Mouse (Mus musculus): Measurements from ENCODE around the gene Ppard. TPM values are rescaled to one million over a fixed set of nuclear protein-coding genes. Genes with fewer than 3 reads are reported as not detected.

Ppard gene
- polyA plus RNA-seq, 1 experiment, result 18.3 TPM

DNA sequence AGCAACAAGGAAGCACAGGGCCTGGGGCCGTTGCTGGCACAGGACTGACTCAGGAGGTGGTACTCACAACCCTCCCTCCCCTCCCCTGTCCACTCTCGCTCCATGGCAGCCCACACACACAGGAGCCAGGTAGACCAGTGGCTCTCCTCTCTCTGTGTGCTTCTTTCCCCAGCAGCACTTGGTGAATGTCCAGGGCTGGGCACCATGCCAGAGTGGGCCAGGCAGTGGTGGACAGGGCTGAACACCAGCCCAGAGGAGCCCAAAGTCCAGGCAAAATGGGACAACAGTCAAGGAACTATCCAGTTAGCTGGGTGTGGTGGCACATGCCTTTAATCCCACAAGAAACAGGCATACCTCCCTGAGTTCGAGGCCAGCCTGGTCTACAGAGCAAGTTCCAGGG is 57.8 kb downstream of the Ppard start:
- DNase-seq (ENCODE audit: low read depth), result no peak
- TF ChIP-seq CTCF (IDR thresholded peaks at IDR 0.05; ENCODE audit: borderline replicate concordance, extremely low read depth, insufficient read depth, insufficient read length), result no peak
- TF ChIP-seq POLR2A (IDR thresholded peaks at IDR 0.05; ENCODE audit: borderline replicate concordance, extremely low read depth, insufficient read depth, insufficient read length, poor library complexity, severe bottlenecking), result no peak

DNA sequence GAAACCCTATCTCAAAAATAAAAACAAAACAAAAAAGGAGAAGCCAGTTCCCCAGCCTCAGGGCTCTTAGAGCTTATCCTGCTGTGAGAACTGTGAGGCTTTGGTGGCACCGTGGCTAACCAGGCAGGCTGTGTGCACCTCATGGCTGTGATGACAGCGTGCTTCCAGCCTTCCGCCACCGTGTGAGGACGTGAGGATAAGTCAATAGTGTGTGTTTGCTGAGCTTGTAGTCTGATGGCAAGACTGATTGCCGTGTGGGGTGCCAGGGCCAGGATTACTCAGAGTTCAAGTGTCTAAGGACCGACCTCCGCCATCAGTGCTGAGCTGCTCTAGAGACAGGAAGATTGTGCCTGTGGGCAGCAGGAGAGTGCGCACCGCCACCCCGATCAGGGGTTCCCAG is 58.2 kb downstream of the Ppard start:
- no peak for TF ChIP-seq POLR2A (IDR thresholded peaks at IDR 0.05; ENCODE audit: borderline replicate concordance, extremely low read depth, insufficient read depth, insufficient read length, poor library complexity, severe bottlenecking)
- TF ChIP-seq CTCF (IDR thresholded peaks at IDR 0.05; ENCODE audit: borderline replicate concordance, extremely low read depth, insufficient read depth, insufficient read length), result no peak
- no peak for DNase-seq (ENCODE audit: low read depth)

DNA sequence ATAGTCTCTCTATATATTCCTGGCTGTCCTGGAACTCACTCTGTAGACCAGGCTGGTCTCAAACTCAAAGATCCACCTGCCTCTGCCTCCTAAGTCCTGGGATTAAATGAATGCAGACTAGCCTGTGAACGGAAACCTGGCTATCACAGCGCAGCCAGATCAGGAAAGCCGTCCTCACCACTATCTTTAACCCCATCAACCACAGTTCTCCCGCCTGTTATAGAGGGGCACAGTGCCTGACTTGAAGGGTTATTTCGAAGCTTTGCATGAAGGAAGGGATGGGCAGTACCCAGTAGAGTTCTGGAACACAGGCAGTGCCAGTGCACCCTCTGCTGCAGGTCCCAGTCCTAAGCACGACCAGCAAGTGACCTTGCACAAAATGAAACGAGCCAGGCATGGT is 58.8 kb downstream of the Ppard start:
- no peak for DNase-seq (ENCODE audit: low read depth)
- TF ChIP-seq POLR2A (IDR thresholded peaks at IDR 0.05; ENCODE audit: borderline replicate concordance, extremely low read depth, insufficient read depth, insufficient read length, poor library complexity, severe bottlenecking) (no peak), CTCF (IDR thresholded peaks at IDR 0.05; ENCODE audit: borderline replicate concordance, extremely low read depth, insufficient read depth, insufficient read length) (no peak)

DNA sequence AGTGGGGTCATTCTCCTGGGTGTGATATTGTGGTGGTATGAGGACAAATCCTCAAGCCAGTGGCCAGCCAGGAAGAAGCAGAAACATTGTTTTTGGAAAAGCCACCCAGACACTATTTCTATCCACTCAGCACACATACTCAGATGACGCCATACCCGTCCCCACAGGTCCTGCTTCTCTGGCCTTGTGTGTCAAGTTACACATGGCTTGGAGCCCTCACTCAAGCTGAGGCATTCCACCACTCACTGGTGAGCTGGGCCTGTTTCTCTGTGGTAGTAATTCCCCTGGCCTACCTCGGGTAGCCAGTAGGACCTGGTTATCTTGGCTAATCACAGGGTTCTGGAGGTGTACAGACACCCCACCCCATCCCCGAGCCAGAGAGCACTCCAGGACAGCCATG is 61.2 kb downstream of the Ppard start:
- TF ChIP-seq POLR2A (IDR thresholded peaks at IDR 0.05; ENCODE audit: borderline replicate concordance, extremely low read depth, insufficient read depth, insufficient read length, poor library complexity, severe bottlenecking) (no peak), CTCF (IDR thresholded peaks at IDR 0.05; ENCODE audit: borderline replicate concordance, extremely low read depth, insufficient read depth, insufficient read length) (no peak)
- no peak for DNase-seq (ENCODE audit: low read depth)

DNA sequence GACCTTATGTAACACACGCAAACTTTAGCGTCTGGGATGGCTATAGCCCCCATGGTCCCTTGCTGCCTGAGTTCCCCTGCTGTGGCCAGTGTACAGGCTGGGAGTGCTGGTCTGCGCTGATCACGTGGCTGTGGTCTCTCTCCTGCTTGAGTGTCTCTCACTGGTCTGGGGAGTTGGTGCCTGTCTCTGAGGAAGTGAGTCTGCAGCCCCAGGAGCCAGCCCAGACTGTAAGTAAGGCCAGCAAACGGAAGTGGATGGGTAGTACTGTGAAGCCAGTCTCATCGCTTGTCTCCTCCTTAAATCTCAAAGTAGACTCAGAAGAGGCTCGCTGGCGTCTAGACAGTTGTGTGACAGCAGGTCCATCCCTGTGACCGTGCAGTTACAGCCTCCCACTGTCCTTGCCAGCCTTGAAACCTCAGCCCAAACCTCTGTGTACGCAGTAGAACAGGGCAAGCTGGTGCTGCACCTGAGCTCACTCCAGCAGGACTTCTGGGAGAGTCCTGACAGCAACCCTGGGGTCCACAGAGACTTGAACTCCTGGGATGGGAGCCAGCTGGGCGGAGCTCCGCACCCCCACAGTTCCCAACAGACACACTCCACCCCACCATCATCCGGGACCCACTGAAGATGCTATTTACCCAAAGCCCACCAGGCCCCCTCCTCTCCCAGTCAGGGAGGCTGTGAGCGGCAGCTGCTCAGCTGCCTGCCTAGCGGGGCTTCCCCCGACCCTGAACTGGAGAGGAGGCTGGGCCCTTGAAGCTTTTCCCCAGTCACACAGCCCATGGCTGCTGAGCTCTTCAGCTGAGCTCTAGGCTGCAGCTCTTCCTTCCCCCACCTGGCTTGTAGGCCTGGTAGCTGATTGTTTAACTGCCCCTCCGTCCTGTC is 62.2 kb downstream of the Ppard start:
- peak; percentile 46 for DNase-seq (ENCODE audit: low read depth)
- TF ChIP-seq POLR2A (IDR thresholded peaks at IDR 0.05; ENCODE audit: borderline replicate concordance, extremely low read depth, insufficient read depth, insufficient read length, poor library complexity, severe bottlenecking), result no peak
- TF ChIP-seq CTCF (IDR thresholded peaks at IDR 0.05; ENCODE audit: borderline replicate concordance, extremely low read depth, insufficient read depth, insufficient read length), result no peak

DNA sequence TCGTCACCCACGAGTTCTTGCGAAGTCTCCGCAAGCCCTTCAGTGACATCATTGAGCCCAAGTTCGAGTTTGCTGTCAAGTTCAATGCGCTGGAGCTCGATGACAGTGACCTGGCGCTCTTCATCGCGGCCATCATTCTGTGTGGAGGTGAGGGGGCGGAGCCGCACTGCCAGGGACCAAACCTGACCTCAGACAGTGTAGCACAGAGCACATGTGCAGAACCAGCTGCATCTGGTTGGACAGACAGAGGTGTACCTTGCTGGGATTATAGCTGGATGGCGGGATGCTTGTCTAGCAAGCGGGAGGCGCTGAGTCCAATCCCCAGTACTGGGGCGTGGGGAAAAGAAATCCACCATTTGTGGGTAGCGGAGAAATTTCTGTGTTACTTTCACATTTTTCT is 66.4 kb downstream of the Ppard start:
- no peak for DNase-seq (ENCODE audit: low read depth)
- no peak for TF ChIP-seq CTCF (IDR thresholded peaks at IDR 0.05; ENCODE audit: borderline replicate concordance, extremely low read depth, insufficient read depth, insufficient read length)
- no peak for TF ChIP-seq POLR2A (IDR thresholded peaks at IDR 0.05; ENCODE audit: borderline replicate concordance, extremely low read depth, insufficient read depth, insufficient read length, poor library complexity, severe bottlenecking)

DNA sequence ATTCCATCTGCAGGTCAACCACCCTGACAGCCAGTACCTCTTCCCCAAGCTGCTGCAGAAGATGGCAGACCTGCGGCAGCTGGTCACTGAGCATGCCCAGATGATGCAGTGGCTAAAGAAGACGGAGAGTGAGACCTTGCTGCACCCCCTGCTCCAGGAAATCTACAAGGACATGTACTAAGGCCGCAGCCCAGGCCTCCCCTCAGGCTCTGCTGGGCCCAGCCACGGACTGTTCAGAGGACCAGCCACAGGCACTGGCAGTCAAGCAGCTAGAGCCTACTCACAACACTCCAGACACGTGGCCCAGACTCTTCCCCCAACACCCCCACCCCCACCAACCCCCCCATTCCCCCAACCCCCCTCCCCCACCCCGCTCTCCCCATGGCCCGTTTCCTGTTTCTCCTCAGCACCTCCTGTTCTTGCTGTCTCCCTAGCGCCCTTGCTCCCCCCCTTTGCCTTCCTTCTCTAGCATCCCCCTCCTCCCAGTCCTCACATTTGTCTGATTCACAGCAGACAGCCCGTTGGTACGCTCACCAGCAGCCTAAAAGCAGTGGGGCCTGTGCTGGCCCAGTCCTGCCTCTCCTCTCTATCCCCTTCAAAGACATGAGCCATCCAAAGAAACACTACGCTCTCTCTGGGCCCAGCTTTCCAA is 67.3 kb downstream of the Ppard start:
- TF ChIP-seq CTCF (IDR thresholded peaks at IDR 0.05; ENCODE audit: borderline replicate concordance, extremely low read depth, insufficient read depth, insufficient read length) (no peak), POLR2A (IDR thresholded peaks at IDR 0.05; ENCODE audit: borderline replicate concordance, extremely low read depth, insufficient read depth, insufficient read length, poor library complexity, severe bottlenecking) (no peak)
- no peak for DNase-seq (ENCODE audit: low read depth)

DNA sequence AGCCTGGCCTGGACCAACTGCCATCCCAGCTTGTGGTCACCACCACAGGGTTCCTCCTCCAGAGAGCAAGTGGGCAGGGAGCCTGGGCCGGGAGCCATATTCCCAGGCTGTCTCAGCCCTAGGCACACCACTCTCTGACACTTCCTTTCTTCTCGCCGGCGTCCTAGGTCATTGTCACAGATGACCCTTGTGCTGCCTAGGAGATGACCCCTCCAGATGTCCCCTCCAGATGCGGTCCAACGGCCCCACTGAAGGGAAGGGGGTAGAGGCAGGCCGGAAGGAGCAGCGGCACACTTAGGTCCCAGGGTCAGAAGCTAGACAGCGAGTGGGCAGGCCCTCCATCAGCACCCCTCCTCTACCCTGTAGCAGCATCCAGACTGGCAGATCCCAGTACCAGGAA is 67.8 kb downstream of the Ppard start:
- DNase-seq (ENCODE audit: low read depth), result no peak
- no peak for TF ChIP-seq CTCF (IDR thresholded peaks at IDR 0.05; ENCODE audit: borderline replicate concordance, extremely low read depth, insufficient read depth, insufficient read length)
- no peak for TF ChIP-seq POLR2A (IDR thresholded peaks at IDR 0.05; ENCODE audit: borderline replicate concordance, extremely low read depth, insufficient read depth, insufficient read length, poor library complexity, severe bottlenecking)

DNA sequence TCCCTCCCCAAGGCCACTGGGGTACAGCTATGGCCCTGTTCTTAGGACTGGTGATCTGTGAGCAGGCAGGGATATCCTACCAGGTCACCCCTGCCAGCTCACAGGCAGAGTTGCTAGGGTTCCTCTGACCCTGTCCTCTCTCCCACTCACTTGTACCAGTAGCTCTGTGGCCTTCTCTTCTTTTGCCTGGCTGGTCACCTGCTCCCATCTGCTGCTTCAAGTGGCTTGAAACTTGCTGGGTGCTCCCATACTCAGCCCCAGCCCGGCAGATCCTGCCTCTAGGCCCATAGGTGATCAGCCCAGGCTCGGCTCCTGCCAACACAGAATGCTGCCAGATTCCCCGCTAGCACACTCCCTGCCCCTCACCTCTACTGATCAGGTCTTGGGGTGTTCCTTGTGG is 68.3 kb downstream of the Ppard start:
- no peak for TF ChIP-seq POLR2A (IDR thresholded peaks at IDR 0.05; ENCODE audit: borderline replicate concordance, extremely low read depth, insufficient read depth, insufficient read length, poor library complexity, severe bottlenecking)
- TF ChIP-seq CTCF (IDR thresholded peaks at IDR 0.05; ENCODE audit: borderline replicate concordance, extremely low read depth, insufficient read depth, insufficient read length), result no peak
- peak; percentile 23 for DNase-seq (ENCODE audit: low read depth)

DNA sequence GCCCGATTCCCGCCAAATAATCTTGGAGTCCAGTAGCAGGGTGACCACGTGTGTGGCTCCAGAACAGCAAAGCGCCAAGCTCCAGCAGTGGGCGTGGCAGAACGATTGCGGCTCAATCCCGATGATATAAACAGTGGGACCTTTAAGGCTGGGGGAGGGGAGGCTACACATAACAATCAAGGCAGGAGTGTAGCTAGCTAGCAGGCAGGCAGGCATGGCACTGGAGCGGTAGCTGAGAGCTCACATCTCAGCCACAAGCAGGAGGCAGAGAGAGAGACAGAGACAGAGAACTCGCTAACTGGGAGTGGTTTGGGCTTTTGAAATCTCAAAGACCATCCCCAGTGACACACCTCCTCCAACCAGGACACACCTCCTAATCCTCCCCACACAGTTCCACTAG is 72.7 kb downstream of the Ppard start:
- TF ChIP-seq POLR2A (IDR thresholded peaks at IDR 0.05; ENCODE audit: borderline replicate concordance, extremely low read depth, insufficient read depth, insufficient read length, poor library complexity, severe bottlenecking) (no peak), CTCF (IDR thresholded peaks at IDR 0.05; ENCODE audit: borderline replicate concordance, extremely low read depth, insufficient read depth, insufficient read length) (no peak)
- no peak for DNase-seq (ENCODE audit: low read depth)

DNA sequence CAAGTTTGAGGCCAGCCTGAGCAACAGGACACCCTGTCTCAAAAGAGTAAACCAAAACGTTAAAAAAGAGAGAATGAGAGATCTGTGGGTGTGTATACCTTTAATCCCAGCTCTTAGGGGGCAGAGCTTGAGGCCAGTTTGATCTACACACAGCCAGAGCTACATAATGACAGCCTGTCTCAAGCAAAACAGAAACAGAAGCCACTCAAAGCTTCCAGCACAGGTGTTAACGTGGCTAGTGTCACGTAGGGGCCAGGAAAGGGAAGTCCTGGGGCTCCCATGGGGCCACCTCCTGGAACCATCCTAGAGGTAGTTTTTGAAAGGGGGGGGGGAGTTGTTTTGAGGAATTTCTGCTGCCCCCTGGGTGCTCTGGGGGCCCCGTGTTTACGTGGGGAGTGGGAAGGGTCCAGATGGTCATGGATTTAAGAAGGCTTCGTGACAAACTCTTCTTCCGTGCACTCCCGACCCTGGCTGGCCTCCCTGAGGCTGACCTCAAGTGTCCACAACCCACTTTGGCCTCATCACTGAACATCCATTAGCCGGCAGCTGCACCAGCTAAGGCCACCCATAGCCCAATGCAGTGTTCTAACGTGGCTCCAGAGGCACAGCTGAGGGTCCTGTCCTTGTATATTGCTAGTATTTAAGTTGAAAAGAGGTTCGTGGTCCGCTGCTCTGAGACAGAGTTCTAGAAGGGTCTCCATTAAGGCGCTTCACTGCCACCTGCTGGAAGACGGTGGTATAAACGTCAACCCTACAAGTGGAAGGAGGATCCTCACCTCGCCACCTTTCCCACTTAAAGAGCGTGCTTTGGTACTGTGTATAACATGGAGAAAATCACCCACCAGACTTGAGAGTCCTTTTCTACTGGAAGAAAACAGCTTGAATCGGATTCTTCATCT is 76.0 kb downstream of the Ppard start:
- TF ChIP-seq POLR2A (IDR thresholded peaks at IDR 0.05; ENCODE audit: borderline replicate concordance, extremely low read depth, insufficient read depth, insufficient read length, poor library complexity, severe bottlenecking), result no peak
- peak; percentile 88 for TF ChIP-seq CTCF (IDR thresholded peaks at IDR 0.05; ENCODE audit: borderline replicate concordance, extremely low read depth, insufficient read depth, insufficient read length)
- peak; percentile 92 for DNase-seq (ENCODE audit: low read depth)

Data from brain, embryonic 14.5 days (tissue).